Mouse (Mus musculus) liver, postnatal 0 days (tissue): ENCODE data around the gene Pax2.

Experiments
- CTCF ChIP-seq: sonication (generic); IDR thresholded peaks from 2 replicates; pipeline ENCODE4 v1.5.1; 2016; ENCODE audit warnings: antibody characterized with exemption, low read depth
- EP300 ChIP-seq: IDR thresholded peaks from 2 replicates; pipeline ENCODE4 v1.6.1; 2016; ENCODE audit warnings: antibody characterized with exemption, low read depth, mild to moderate bottlenecking

DNA sequence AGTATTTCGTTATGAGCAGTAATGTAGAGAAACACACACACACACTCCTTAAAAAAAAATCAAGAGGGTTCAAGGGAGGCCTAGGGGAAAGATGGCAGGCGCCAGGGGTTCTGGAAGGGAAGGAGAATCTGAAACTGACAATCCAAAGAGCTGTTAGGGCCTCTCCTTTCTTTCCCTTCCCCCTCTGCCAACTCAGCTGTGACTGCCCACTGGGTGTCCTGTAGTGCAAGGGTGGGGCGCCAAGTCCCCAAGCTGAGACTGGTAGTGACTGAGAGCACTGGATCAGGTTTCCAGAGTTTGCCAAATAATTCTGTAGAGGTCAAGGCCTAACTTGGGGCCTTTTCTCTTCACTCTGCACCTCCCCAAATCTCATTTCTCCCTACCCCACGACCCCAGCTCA is 8.4 kb upstream of the Pax2 start:
- TF ChIP-seq EP300 (no peak), CTCF (no peak)
